Mouse (Mus musculus) lung, adult 2 months (tissue): ENCODE measurements around the gene Dppa5a.
"Not testable (repeated sequence)": the region's sequence is repeated elsewhere in the genome, so short reads cannot be mapped to it uniquely, and the experiment has no call there.

ENCODE experiments used
- CTCF ChIP-seq: fragments of 200-500 bp; IDR thresholded peaks from 2 replicates; pipeline ENCODE4 v1.5.1; 2011; ENCODE audit warnings: mild to moderate bottlenecking, low read length, control low read depth; ENCODE audit not compliant: insufficient read depth
- POLR2A ChIP-seq: fragments of 200-500 bp; IDR thresholded peaks from 2 replicates; pipeline ENCODE4 v1.6.1; 2011; ENCODE audit warnings: low read depth, mild to moderate bottlenecking, control low read depth, low read length, borderline replicate concordance; ENCODE audit errors: extremely low read depth

DNA sequence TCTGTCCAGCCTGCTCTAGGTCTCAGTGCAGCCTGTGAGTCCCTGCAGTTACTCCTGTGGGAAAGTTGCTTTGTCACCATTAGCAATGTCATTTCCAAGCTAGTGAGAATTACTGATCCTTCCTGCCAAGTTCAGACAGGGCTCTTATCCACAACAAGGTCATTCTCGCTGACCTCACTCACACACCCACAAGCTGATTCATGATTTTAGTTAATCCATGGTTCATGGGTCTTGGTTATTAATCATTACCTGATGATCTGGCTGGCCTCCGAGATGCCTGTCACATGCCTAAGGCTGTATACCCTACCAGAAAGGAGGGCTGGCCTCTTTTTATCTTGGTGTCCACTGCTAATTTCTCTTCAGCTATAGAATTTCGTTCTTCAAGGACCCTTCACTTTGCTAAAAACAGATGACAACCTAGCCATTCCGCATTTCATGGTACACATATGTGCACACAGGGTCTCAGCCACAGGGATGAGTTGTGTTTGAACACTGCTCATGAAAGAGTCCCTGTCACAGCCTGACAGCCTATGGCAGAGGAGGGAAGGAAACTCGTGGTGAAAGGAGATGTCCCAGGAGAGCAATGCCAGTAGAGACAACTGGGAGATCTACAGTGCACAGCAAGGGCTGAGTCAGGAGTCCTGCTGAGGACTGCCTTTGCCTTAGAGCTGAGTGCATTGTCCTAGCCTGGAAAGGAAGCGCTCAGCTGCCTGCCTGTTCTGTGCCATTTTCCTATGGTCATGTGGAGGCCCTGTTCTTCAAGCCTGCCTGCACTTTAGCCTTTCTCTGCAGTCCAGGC lies 19.6 kb downstream of the Dppa5a start:
- TF ChIP-seq CTCF, POLR2A: not testable (repeated sequence)
